Mouse (Mus musculus): ENCODE measurements around the gene Heatr5a. TPM values are rescaled to one million over a fixed set of nuclear protein-coding genes. Genes with fewer than 3 reads are reported as not detected.

Heatr5a gene
- polyA plus RNA-seq, 1 experiment from 2014 or later, result 4.5 TPM

- 82% methylated on average over 13 of the region's 13 CpGs for WGBS
- Histone ChIP-seq H3K4me3 (ENCODE audit: low read depth, low read length) (no peak overlapping the region), H3K9ac (ENCODE audit: low read length) (no peak overlapping the region), H3K9me3 (ENCODE audit: control insufficient read depth, low read length) (no peaks in the 10 kb centered on the region), H3K27me3 (ENCODE audit: control insufficient read depth, insufficient read depth, low read length) (no peaks in the 10 kb centered on the region), H3K4me2 (replicated peaks; ENCODE audit: low read depth) (no peak overlapping the region), H3K4me1 (replicated peaks; ENCODE audit: control insufficient read depth, insufficient read depth) (peaks cover 4% of the 10 kb centered on the region; the same call in 1 of the 2 replicates), H3K36me3 (ENCODE audit: control insufficient read depth, insufficient read depth, low read length) (no peaks in the 10 kb centered on the region), H3K27ac (replicated peaks) (no peak overlapping the region)
- ATAC-seq (ENCODE audit: low FRiP score, low TSS enrichment) (no peak), DNase-seq (ENCODE audit: low spot score) (no peak)
- TF ChIP-seq CTCF (IDR thresholded peaks at IDR 0.05; ENCODE audit: low read depth), result no peak
- TF ChIP-seq EP300 (optimal IDR thresholded peaks at IDR 0.05), result no peak
Observed at GRCm38 (mm10) chr12:51831931-51832330, 139.2 kb downstream of the Heatr5a start.

GRCm38 (mm10) chr12:51831296-51831695 lies 139.8 kb downstream of the Heatr5a start:
- no peak overlapping the region for H3K4me2 ChIP-seq (replicated peaks; ENCODE audit: low read depth)
- DNase-seq (ENCODE audit: low spot score) (no peak), ATAC-seq (ENCODE audit: low FRiP score, low TSS enrichment) (no peak)
- 96% methylated on average over 3 of the region's 3 CpGs for WGBS
- no peak overlapping the region for H3K4me3 ChIP-seq (ENCODE audit: low read depth, low read length)
- peaks cover 4% of the 10 kb centered on the region; the same call in 1 of the 2 replicates for H3K4me1 ChIP-seq (replicated peaks; ENCODE audit: control insufficient read depth, insufficient read depth)
- no peaks in the 10 kb centered on the region for H3K27me3 ChIP-seq (ENCODE audit: control insufficient read depth, insufficient read depth, low read length)
- no peaks in the 10 kb centered on the region for H3K9me3 ChIP-seq (ENCODE audit: control insufficient read depth, low read length)
- TF ChIP-seq EP300 (optimal IDR thresholded peaks at IDR 0.05), result no peak
- no peak for TF ChIP-seq CTCF (IDR thresholded peaks at IDR 0.05; ENCODE audit: low read depth)
- H3K27ac ChIP-seq (replicated peaks), result no peak overlapping the region
- H3K9ac ChIP-seq (ENCODE audit: low read length), result no peak overlapping the region
- H3K36me3 ChIP-seq (ENCODE audit: control insufficient read depth, insufficient read depth, low read length), result no peaks in the 10 kb centered on the region

- H3K4me2 ChIP-seq (replicated peaks; ENCODE audit: low read depth), result peak overlapping the region; percentile 77
- peaks cover 4% of the 10 kb centered on the region; the same call in 1 of the 2 replicates for H3K4me1 ChIP-seq (replicated peaks; ENCODE audit: control insufficient read depth, insufficient read depth)
- peak overlapping the region; percentile 95; the same call in 1 of the 2 replicates for H3K4me3 ChIP-seq (ENCODE audit: low read depth, low read length)
- WGBS, result 82% methylated on average over 1 of the region's 1 CpGs
- no peak for DNase-seq (ENCODE audit: low spot score)
- no peak for TF ChIP-seq CTCF (IDR thresholded peaks at IDR 0.05; ENCODE audit: low read depth)
- TF ChIP-seq EP300 (optimal IDR thresholded peaks at IDR 0.05), result no peak
- H3K36me3 ChIP-seq (ENCODE audit: control insufficient read depth, insufficient read depth, low read length), result no peaks in the 10 kb centered on the region
- no peak for ATAC-seq (ENCODE audit: low FRiP score, low TSS enrichment)
- no peak overlapping the region for H3K27ac ChIP-seq (replicated peaks)
- no peaks in the 10 kb centered on the region for H3K27me3 ChIP-seq (ENCODE audit: control insufficient read depth, insufficient read depth, low read length)
- no peaks in the 10 kb centered on the region for H3K9me3 ChIP-seq (ENCODE audit: control insufficient read depth, low read length)
- H3K9ac ChIP-seq (ENCODE audit: low read length), result no peak overlapping the region
Observed at GRCm38 (mm10) chr12:51830671-51831070, 140.4 kb downstream of the Heatr5a start.

GRCm38 (mm10) chr12:51830077-51830402 lies 141.1 kb downstream of the Heatr5a start:
- peak overlapping the region; percentile 100 for H3K27ac ChIP-seq (replicated peaks)
- DNase-seq (ENCODE audit: low spot score) (no peak), ATAC-seq (ENCODE audit: low FRiP score, low TSS enrichment) (no peak)
- under 1% methylated on average over 12 of the region's 12 CpGs for WGBS
- no peaks in the 10 kb centered on the region for H3K9me3 ChIP-seq (ENCODE audit: control insufficient read depth, low read length)
- H3K4me3 ChIP-seq (ENCODE audit: low read depth, low read length), result peak overlapping the region; percentile 95
- H3K4me2 ChIP-seq (replicated peaks; ENCODE audit: low read depth), result peak overlapping the region; percentile 77
- H3K36me3 ChIP-seq (ENCODE audit: control insufficient read depth, insufficient read depth, low read length), result no peaks in the 10 kb centered on the region
- H3K9ac ChIP-seq (ENCODE audit: low read length), result peak overlapping the region; percentile 100
- no peaks in the 10 kb centered on the region for H3K27me3 ChIP-seq (ENCODE audit: control insufficient read depth, insufficient read depth, low read length)
- TF ChIP-seq CTCF (IDR thresholded peaks at IDR 0.05; ENCODE audit: low read depth) (no peak), EP300 (optimal IDR thresholded peaks at IDR 0.05) (no peak)
- H3K4me1 ChIP-seq (replicated peaks; ENCODE audit: control insufficient read depth, insufficient read depth), result peaks cover 4% of the 10 kb centered on the region; the same call in 1 of the 2 replicates

GRCm38 (mm10) chr12:51829290-51830076 lies 141.6 kb downstream of the Heatr5a start, which contains the start of gene Hectd1:
Hectd1 (minus strand) TSS chr12:51829536.
- DNase-seq (ENCODE audit: low spot score), result peak; percentile 88
- H3K4me1 ChIP-seq (replicated peaks; ENCODE audit: control insufficient read depth, insufficient read depth), result peaks cover 4% of the 10 kb centered on the region; the same call in 1 of the 2 replicates
- no peaks in the 10 kb centered on the region for H3K27me3 ChIP-seq (ENCODE audit: control insufficient read depth, insufficient read depth, low read length)
- peak within 1 kb of the TSS; percentile 95 for H3K4me3 ChIP-seq (ENCODE audit: low read depth, low read length)
- H3K27ac ChIP-seq (replicated peaks), result peak within 1 kb of the TSS; percentile 100
- peak within 1 kb of the TSS; percentile 100 for H3K9ac ChIP-seq (ENCODE audit: low read length)
- TF ChIP-seq CTCF (IDR thresholded peaks at IDR 0.05; ENCODE audit: low read depth) (peak; percentile 42), EP300 (optimal IDR thresholded peaks at IDR 0.05) (no peak)
- H3K36me3 ChIP-seq (ENCODE audit: control insufficient read depth, insufficient read depth, low read length), result no peaks in the 10 kb centered on the region
- ATAC-seq (ENCODE audit: low FRiP score, low TSS enrichment), result peak; percentile 95
- peak within 1 kb of the TSS; percentile 77 for H3K4me2 ChIP-seq (replicated peaks; ENCODE audit: low read depth)
- under 1% methylated on average over 80 of the region's 114 CpGs for WGBS
- H3K9me3 ChIP-seq (ENCODE audit: control insufficient read depth, low read length), result no peaks in the 10 kb centered on the region

GRCm38 (mm10) chr12:51828716-51829289 lies 142.3 kb downstream of the Heatr5a start:
- Histone ChIP-seq H3K4me3 (ENCODE audit: low read depth, low read length) (peak overlapping the region; percentile 95), H3K27me3 (ENCODE audit: control insufficient read depth, insufficient read depth, low read length) (no peaks in the 10 kb centered on the region), H3K9ac (ENCODE audit: low read length) (peak overlapping the region; percentile 100), H3K36me3 (ENCODE audit: control insufficient read depth, insufficient read depth, low read length) (no peaks in the 10 kb centered on the region), H3K27ac (replicated peaks) (peak overlapping the region; percentile 100), H3K4me1 (replicated peaks; ENCODE audit: control insufficient read depth, insufficient read depth) (peaks cover 4% of the 10 kb centered on the region; the same call in 1 of the 2 replicates), H3K4me2 (replicated peaks; ENCODE audit: low read depth) (peak overlapping the region; percentile 77), H3K9me3 (ENCODE audit: control insufficient read depth, low read length) (no peaks in the 10 kb centered on the region)
- ATAC-seq (ENCODE audit: low FRiP score, low TSS enrichment) (peak; percentile 19; the same call in 1 of the 2 replicates), DNase-seq (ENCODE audit: low spot score) (peak; percentile 75)
- 0% methylated on average over 66 of the region's 66 CpGs for WGBS
- TF ChIP-seq CTCF (IDR thresholded peaks at IDR 0.05; ENCODE audit: low read depth) (no peak), EP300 (optimal IDR thresholded peaks at IDR 0.05) (peak; percentile 45)
